Mouse (Mus musculus): ENCODE data around the gene Bbs1.

DNA sequence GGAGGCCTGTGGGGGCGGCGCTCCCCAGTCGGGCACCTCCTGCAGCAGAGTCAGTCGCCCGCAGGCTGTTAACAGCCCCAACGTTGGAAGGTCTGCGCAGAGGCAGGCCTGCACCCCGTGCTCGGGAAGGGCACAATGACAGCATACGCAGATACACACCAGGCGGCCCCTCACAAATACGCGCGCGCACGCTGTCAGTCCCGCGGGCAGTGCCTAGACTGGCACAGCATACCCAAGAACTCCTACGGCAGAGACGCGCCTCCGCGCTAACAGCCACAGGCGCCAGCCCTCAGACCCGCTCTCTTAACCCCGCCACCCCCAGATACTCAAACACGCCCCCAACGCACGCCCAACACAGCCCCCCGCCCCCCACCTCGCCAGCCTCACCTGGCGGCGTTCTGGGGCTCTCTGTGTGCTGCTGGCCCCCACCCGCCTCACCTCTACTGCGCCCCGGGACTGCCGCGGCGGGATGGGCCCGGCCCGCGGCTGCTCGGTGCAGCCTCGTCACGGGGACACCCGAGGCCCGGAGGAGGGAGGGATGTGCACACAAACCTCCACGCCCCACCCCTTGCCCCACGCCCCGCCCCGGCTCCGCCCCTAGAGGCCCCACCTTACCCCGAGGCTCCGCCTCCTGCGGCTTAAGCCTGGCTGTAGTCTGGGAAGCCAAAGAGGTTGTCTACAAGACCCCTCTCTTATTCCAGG is 36.3 kb upstream of the Bbs1 start, which contains the start of gene Peli3:
- TF ChIP-seq CTCF (IDR thresholded peaks at IDR 0.05; ENCODE audit: extremely low read depth, insufficient read depth, insufficient read length, insufficient replicate concordance) (no peak), POLR2A (IDR thresholded peaks at IDR 0.05; ENCODE audit: low read depth, low read length) (no peak)

Measured in spleen, adult 2 months (tissue).